Mouse (Mus musculus) thymus, adult 2 months (tissue): ENCODE measurements around the gene Lrp6. TPM values are rescaled to one million over a fixed set of nuclear protein-coding genes. Genes with fewer than 3 reads are reported as not detected.

Source experiments
- DNase-seq: peaks from one replicate; pipeline ENCODE4 v3.0.0; 2021
- H3K27ac ChIP-seq: fragments of 200-500 bp; 2 replicates; pipeline ENCODE4 v1.5.1; 2012; ENCODE audit warnings: low read length, control low read depth; ENCODE audit not compliant: control insufficient read depth, insufficient read depth
- H3K27me3 ChIP-seq: fragments of 200-500 bp; 2 replicates; pipeline ENCODE4 v1.6.1; 2012; ENCODE audit warnings: mild to moderate bottlenecking, low read length, moderate library complexity, mixed read lengths; ENCODE audit not compliant: control insufficient read depth, insufficient read depth
- H3K36me3 ChIP-seq: fragments of 200-500 bp; 2 replicates; pipeline ENCODE4 v1.6.1; 2012; ENCODE audit warnings: mild to moderate bottlenecking, low read length, moderate library complexity; ENCODE audit not compliant: control insufficient read depth, insufficient read depth
- H3K4me1 ChIP-seq: fragments of 200-500 bp; replicated peaks from 2 replicates; pipeline ENCODE4 v1.6.1; 2012; ENCODE audit warnings: low read length; ENCODE audit not compliant: control insufficient read depth, insufficient read depth
- H3K4me3 ChIP-seq: fragments of 200-500 bp; 2 replicates; pipeline ENCODE4 v1.5.1; 2012; ENCODE audit warnings: mild to moderate bottlenecking, low read length, control low read depth, moderate library complexity; ENCODE audit not compliant: control insufficient read depth, insufficient read depth
- CTCF ChIP-seq: fragments of 200-500 bp; IDR thresholded peaks from 2 replicates; pipeline ENCODE4 v1.5.1; 2012; ENCODE audit warnings: mild to moderate bottlenecking, control low read depth, low read length, moderate library complexity, borderline replicate concordance; ENCODE audit not compliant: control insufficient read depth, poor library complexity, insufficient read depth; ENCODE audit errors: extremely low read depth
- POLR2A ChIP-seq: fragments of 200-500 bp; IDR thresholded peaks from 2 replicates; pipeline ENCODE4 v1.6.1; 2012; ENCODE audit warnings: mild to moderate bottlenecking, low read length, control low read depth, moderate library complexity; ENCODE audit not compliant: control insufficient read depth, poor library complexity, insufficient read depth; ENCODE audit errors: extremely low read depth
- WGBS: fragments of 180-500 bp; shearing (Covaris S2); methylation state at CpG from one replicate; pipeline ENCODE4 v1.1.7; 2018; 5-methylcytosine and 5-hydroxymethylcytosine counted together
- polyA plus RNA-seq: library from polyadenylated mRNA; depleted of rRNA; stranded (reverse); fragments of >200 nt; gene quantifications from 2 replicates; pipeline ENCODE4 v1.2.3, GENCODE M21; 2012

Gene Lrp6
- polyA plus RNA-seq, 1 experiment, result 28.3 TPM

DNA sequence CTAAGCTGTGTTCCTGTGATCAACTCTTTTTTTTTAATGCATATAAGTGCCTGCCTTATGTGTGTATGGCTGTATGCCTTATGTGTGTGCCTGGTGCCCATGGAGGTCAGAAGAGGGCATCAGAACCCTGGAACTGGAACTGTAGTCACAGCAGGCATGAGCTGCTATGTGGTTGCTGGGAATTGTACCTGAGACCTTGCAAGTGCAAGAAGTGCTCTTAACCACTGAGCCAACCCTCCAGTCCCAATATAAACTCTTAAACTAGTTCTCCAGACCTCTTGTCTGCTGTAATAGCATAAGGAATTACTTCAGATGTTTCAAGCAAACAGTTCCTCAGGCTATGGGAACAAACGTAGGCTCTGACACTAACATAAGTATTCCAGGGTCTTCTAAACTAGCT is 16.4 kb downstream of the Lrp6 start:
- no peak for TF ChIP-seq CTCF
- TF ChIP-seq POLR2A, result no peak
- WGBS, result 95% methylated on average over 1 of the region's 1 CpGs

GRCm38 (mm10) chr6:134544843-134545242 is 21.9 kb downstream of the Lrp6 start:
- Histone ChIP-seq H3K27me3 (no peaks in the 10 kb centered on the region), H3K36me3 (no peaks in the 10 kb centered on the region), H3K27ac (no peak overlapping the region), H3K4me1 (peaks cover 3% of the 10 kb centered on the region), H3K4me3 (no peak overlapping the region)
- WGBS, result 83% methylated on average over 3 of the region's 3 CpGs
- DNase-seq, result no peak
- TF ChIP-seq CTCF (no peak), POLR2A (no peak)

More for the DNA sequence above, 16.4 kb downstream of the Lrp6 start:
- Histone ChIP-seq H3K36me3 (no peaks in the 10 kb centered on the region), H3K4me3 (no peak overlapping the region), H3K27me3 (no peaks in the 10 kb centered on the region), H3K27ac (no peak overlapping the region), H3K4me1 (peaks cover under 1% of the 10 kb centered on the region; the same call in 1 of the 2 replicates)
- DNase-seq, result no peak

- H3K27ac ChIP-seq, result no peak overlapping the region
- DNase-seq, result no peak
- 21% methylated on average over 2 of the region's 2 CpGs for WGBS
- H3K4me1 ChIP-seq, result peaks cover 3% of the 10 kb centered on the region
- TF ChIP-seq POLR2A (no peak), CTCF (no peak)
- no peaks in the 10 kb centered on the region for H3K27me3 ChIP-seq
- H3K4me3 ChIP-seq, result no peak overlapping the region
- no peaks in the 10 kb centered on the region for H3K36me3 ChIP-seq
These were observed 22.7 kb downstream of the Lrp6 start for GRCm38 (mm10) chr6:134544093-134544492.

- no peaks in the 10 kb centered on the region for H3K27me3 ChIP-seq
- H3K27ac ChIP-seq, result no peak overlapping the region
- peaks cover 3% of the 10 kb centered on the region for H3K4me1 ChIP-seq
- DNase-seq, result no peak
- no peak overlapping the region for H3K4me3 ChIP-seq
- TF ChIP-seq POLR2A (no peak), CTCF (no peak)
- H3K36me3 ChIP-seq, result no peaks in the 10 kb centered on the region
These were observed 23.2 kb downstream of the Lrp6 start for GRCm38 (mm10) chr6:134543607-134544006.

- DNase-seq, result no peak
- TF ChIP-seq POLR2A (no peak), CTCF (no peak)
- 96% methylated on average over 2 of the region's 2 CpGs for WGBS
These were observed 24.4 kb downstream of the Lrp6 start for GRCm38 (mm10) chr6:134542374-134542773.

GRCm38 (mm10) chr6:134540161-134540560 is 26.6 kb downstream of the Lrp6 start:
- no peak for TF ChIP-seq CTCF
- TF ChIP-seq POLR2A, result no peak
- no peak for DNase-seq
- no peak overlapping the region for H3K4me3 ChIP-seq
- H3K27me3 ChIP-seq, result no peaks in the 10 kb centered on the region
- no peaks in the 10 kb centered on the region for H3K36me3 ChIP-seq
- WGBS, result 96% methylated on average over 6 of the region's 6 CpGs
- peaks cover 2% of the 10 kb centered on the region for H3K4me1 ChIP-seq
- no peak overlapping the region for H3K27ac ChIP-seq

More at GRCm38 (mm10) chr6:134542374-134542773, 24.4 kb downstream of the Lrp6 start:
- Histone ChIP-seq H3K4me1 (peaks cover 3% of the 10 kb centered on the region), H3K27me3 (no peaks in the 10 kb centered on the region), H3K27ac (no peak overlapping the region), H3K4me3 (no peak overlapping the region), H3K36me3 (no peaks in the 10 kb centered on the region)

- no peak for DNase-seq
- Histone ChIP-seq H3K4me3 (no peak overlapping the region), H3K4me1 (peaks cover 2% of the 10 kb centered on the region; the same call in 1 of the 2 replicates), H3K36me3 (no peaks in the 10 kb centered on the region), H3K27me3 (no peaks in the 10 kb centered on the region), H3K27ac (no peak overlapping the region)
- TF ChIP-seq POLR2A (no peak), CTCF (no peak)
- 89% methylated on average over 3 of the region's 3 CpGs for WGBS
These were observed 27.3 kb downstream of the Lrp6 start for GRCm38 (mm10) chr6:134539459-134539858.
